Comparison of ENCODE assay signal across 9 mouse cellular contexts in the genomic region with DNA sequence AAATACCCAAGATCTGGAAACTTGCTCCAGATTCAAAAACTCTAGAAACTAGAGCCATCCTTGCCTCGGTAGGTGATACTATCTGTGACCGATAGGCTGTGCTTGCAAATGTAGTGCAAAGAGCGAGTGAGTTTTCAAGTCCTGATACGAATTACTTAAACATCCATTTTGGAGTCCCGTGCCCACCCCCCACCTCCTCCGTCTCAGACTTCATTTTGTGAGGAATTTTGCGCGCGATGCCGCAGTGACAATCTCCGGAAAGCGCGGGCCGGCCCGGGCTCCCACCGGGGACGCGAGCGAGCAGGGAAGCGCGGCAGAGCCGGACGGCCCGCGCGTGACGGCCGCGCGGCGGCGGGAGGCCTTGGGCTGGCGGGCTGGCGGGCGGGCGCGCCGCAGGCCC. TPM values are rescaled to one million over a fixed set of nuclear protein-coding genes. Genes with fewer than 3 reads are reported as not detected.
DNase-seq lines count a peak whose midpoint lies in the region; ATAC-seq and TF ChIP-seq lines count a peak whose summit lies in the region.
"Had no signal": no experiment of that assay in that cellular context is flagged by ENCODE, and none has a peak within 500 bp of the region (broad histone marks: within the 10 kb centered on the region; RNA-seq: fewer than 3 reads in every experiment).

No protein-coding gene starts in this region.

- peak overlapping the region; percentile 61 for H3K4me2 ChIP-seq in forebrain, embryonic 16.5 days (ENCODE audit: low read length)
- H3K4me2 ChIP-seq in midbrain, embryonic 13.5 days (replicated peaks) = peak overlapping the region; percentile 63

- TF ChIP-seq POLR2A in bone marrow, adult 2 months (IDR thresholded peaks at IDR 0.05; ENCODE audit: borderline replicate concordance, control insufficient read depth, low read depth, low read length) = no peak

- H3K27me3 ChIP-seq in megakaryocyte, embryonic 14.5 days (replicated peaks) = no peaks in the 10 kb centered on the region
- H3K27me3 ChIP-seq in forebrain, embryonic 16.5 days (replicated peaks; ENCODE audit: control insufficient read depth, insufficient read depth, low read length) = no peaks in the 10 kb centered on the region
- no peaks in the 10 kb centered on the region for H3K27me3 ChIP-seq in midbrain, embryonic 13.5 days

- H3K4me1 ChIP-seq in megakaryocyte, embryonic 14.5 days = peaks cover 32% of the 10 kb centered on the region
- peaks cover 1% of the 10 kb centered on the region; the same call in 1 of the 2 replicates for H3K4me1 ChIP-seq in bone marrow, adult 2 months (ENCODE audit: control insufficient read depth, insufficient read depth, low read length)
- H3K4me1 ChIP-seq in forebrain, embryonic 16.5 days (replicated peaks; ENCODE audit: control insufficient read depth, insufficient read depth, low read length) = peaks cover 22% of the 10 kb centered on the region
- peaks cover 40% of the 10 kb centered on the region for H3K4me1 ChIP-seq in midbrain, embryonic 13.5 days (replicated peaks)

- H3K27ac ChIP-seq in bone marrow, adult 2 months (ENCODE audit: control insufficient read depth, insufficient read depth, low read depth, low read length, poor library complexity) = peak overlapping the region; percentile 99
- peak overlapping the region; percentile 100 for H3K27ac ChIP-seq in forebrain, embryonic 16.5 days (ENCODE audit: low read length)
- H3K27ac ChIP-seq in midbrain, embryonic 13.5 days = peak overlapping the region; percentile 100

- H3K4me3 ChIP-seq in megakaryocyte, embryonic 14.5 days (replicated peaks) = peak overlapping the region; percentile 91
- peak overlapping the region; percentile 97 for H3K4me3 ChIP-seq in bone marrow, adult 2 months (replicated peaks; ENCODE audit: control insufficient read depth, low read depth, low read length)
- peak overlapping the region; percentile 99 for H3K4me3 ChIP-seq in forebrain, embryonic 16.5 days (replicated peaks; ENCODE audit: low read length)
- peak overlapping the region; percentile 99 for H3K4me3 ChIP-seq in midbrain, embryonic 13.5 days (replicated peaks)

- H3K9ac ChIP-seq in forebrain, embryonic 16.5 days (replicated peaks; ENCODE audit: low read depth, low read length) = peak overlapping the region; percentile 100
- peak overlapping the region; percentile 100 for H3K9ac ChIP-seq in midbrain, embryonic 13.5 days (replicated peaks)

- DNase-seq in kidney, postnatal 10 days = peak; percentile 75
- DNase-seq in testis, postnatal 10 days (ENCODE audit: low spot score) = peak; percentile 75

- peaks cover 17% of the 10 kb centered on the region for H3K36me3 ChIP-seq in megakaryocyte, embryonic 14.5 days (replicated peaks; ENCODE audit: low read length)
- no peaks in the 10 kb centered on the region; the same call in 1 of the 2 replicates for H3K36me3 ChIP-seq in forebrain, embryonic 16.5 days (ENCODE audit: control insufficient read depth, insufficient read depth)
- H3K36me3 ChIP-seq in midbrain, embryonic 13.5 days = 0 out of 2 replicates have a peak, but pooled peaks cover 5% of the 10 kb centered on the region

- H3K9me3 ChIP-seq in megakaryocyte, embryonic 14.5 days = no peaks in the 10 kb centered on the region
- H3K9me3 ChIP-seq in forebrain, embryonic 16.5 days (ENCODE audit: control insufficient read depth, low read length) = no peaks in the 10 kb centered on the region
- no peaks in the 10 kb centered on the region for H3K9me3 ChIP-seq in midbrain, embryonic 13.5 days

- TF ChIP-seq CTCF in bone marrow, adult 2 months (IDR thresholded peaks at IDR 0.05; ENCODE audit: control insufficient read depth, insufficient read depth, low read length) = no peak

- ATAC-seq in megakaryocyte, adult 5-6 weeks (ENCODE audit: poor library complexity, severe bottlenecking) = no peak
- peak; percentile 5 for ATAC-seq in forebrain, embryonic 16.5 days
- ATAC-seq in midbrain, embryonic 13.5 days = no peak; the same call in 1 of the 2 replicates
- no peak for ATAC-seq in granulocyte monocyte progenitor cell, adult 5-6 weeks (replicated peaks; ENCODE audit: poor library complexity, severe bottlenecking)

- WGBS in bone marrow, adult 2 months = 3% methylated on average over 33 of the region's 38 CpGs
- WGBS in forebrain, embryonic 16.5 days = under 1% methylated on average over 38 of the region's 38 CpGs
- under 1% methylated on average over 37 of the region's 38 CpGs for WGBS in midbrain, embryonic 13.5 days

RNA-seq across cellular contexts. Expression of a gene that starts 1.8 kb away (rescaled TPM):
- polyA plus RNA-seq in megakaryocyte, embryonic 14.5 days (2012; ENCODE audit: insufficient read depth, low replicate concordance) = 2.3 and 2.5 TPM in 2 replicates
- 196 and 198 TPM in 2 replicates for total RNA-seq in megakaryocyte, adult 5-6 weeks (2015)
- total RNA-seq in megakaryocyte, adult 5-6 weeks (2017) = 220 and 269 TPM in 2 replicates
- polyA plus RNA-seq in bone marrow, adult 2 months (2011; ENCODE audit: insufficient read depth, insufficient read length, low replicate concordance, missing spikeins) = 34.0 and 40.0 TPM in 2 replicates
- 51.6 and 59.7 TPM in 2 replicates for polyA plus RNA-seq in forebrain, embryonic 16.5 days (2015; fragmentation: Nextera tagmentation; extraction: Ambion mirVana)
- polyA plus RNA-seq in midbrain, embryonic 13.5 days (2015; fragmentation: Nextera tagmentation; extraction: Ambion mirVana) = 53.2 and 56.1 TPM in 2 replicates
- 74.7 and 79.6 TPM in 2 replicates for total RNA-seq in granulocyte monocyte progenitor cell, adult 5-6 weeks (2014; fragmentation: Nextera tagmentation)
- 123 and 136 TPM in 2 replicates for total RNA-seq in granulocyte monocyte progenitor cell, adult 5-6 weeks (2017)

RNA-seq across cellular contexts. Expression of a gene that starts 8.0 kb away (rescaled TPM):
- polyA plus RNA-seq in megakaryocyte, embryonic 14.5 days (2012; ENCODE audit: insufficient read depth, low replicate concordance) = not detected in 2 replicates
- not detected in 2 replicates for total RNA-seq in megakaryocyte, adult 5-6 weeks (2015)
- total RNA-seq in megakaryocyte, adult 5-6 weeks (2017) = not detected in 2 replicates
- polyA plus RNA-seq in bone marrow, adult 2 months (2011; ENCODE audit: insufficient read depth, insufficient read length, low replicate concordance, missing spikeins) = not detected in 2 replicates
- not detected in 2 replicates for polyA plus RNA-seq in forebrain, embryonic 16.5 days (2015; fragmentation: Nextera tagmentation; extraction: Ambion mirVana)
- polyA plus RNA-seq in midbrain, embryonic 13.5 days (2015; fragmentation: Nextera tagmentation; extraction: Ambion mirVana) = not detected in 2 replicates
- not detected in 2 replicates for total RNA-seq in granulocyte monocyte progenitor cell, adult 5-6 weeks (2014; fragmentation: Nextera tagmentation)
- not detected in 2 replicates for total RNA-seq in granulocyte monocyte progenitor cell, adult 5-6 weeks (2017)
- total RNA-seq: heart, adult 18-20 months had no signal

Comparison
In these comparisons a context has a peak if more than half of its experiments do, and no peak if none do; other contexts are left out.
1. RNA of a gene that starts 1.8 kb away (polyA plus RNA-seq): 53.2 to 56.1 TPM in midbrain, embryonic 13.5 days, 51.6 to 59.7 TPM in forebrain, embryonic 16.5 days and 34.0 to 40.0 TPM in bone marrow, adult 2 months; 2.3 to 2.5 TPM in megakaryocyte, embryonic 14.5 days; every median in the first group is over 10 times any median in the second.
2. Peak in every context shown above with its lines, with median percentiles within 50 percentile points of each other: H3K4me3 ChIP-seq and H3K27ac ChIP-seq.